Mouse (Mus musculus) lung, postnatal 10 days (tissue): ENCODE data around the gene Btnl10.

Experiments
- DNase-seq: peaks from one replicate; pipeline ENCODE4 v3.0.0; 2021

Gene Btnl10

DNA sequence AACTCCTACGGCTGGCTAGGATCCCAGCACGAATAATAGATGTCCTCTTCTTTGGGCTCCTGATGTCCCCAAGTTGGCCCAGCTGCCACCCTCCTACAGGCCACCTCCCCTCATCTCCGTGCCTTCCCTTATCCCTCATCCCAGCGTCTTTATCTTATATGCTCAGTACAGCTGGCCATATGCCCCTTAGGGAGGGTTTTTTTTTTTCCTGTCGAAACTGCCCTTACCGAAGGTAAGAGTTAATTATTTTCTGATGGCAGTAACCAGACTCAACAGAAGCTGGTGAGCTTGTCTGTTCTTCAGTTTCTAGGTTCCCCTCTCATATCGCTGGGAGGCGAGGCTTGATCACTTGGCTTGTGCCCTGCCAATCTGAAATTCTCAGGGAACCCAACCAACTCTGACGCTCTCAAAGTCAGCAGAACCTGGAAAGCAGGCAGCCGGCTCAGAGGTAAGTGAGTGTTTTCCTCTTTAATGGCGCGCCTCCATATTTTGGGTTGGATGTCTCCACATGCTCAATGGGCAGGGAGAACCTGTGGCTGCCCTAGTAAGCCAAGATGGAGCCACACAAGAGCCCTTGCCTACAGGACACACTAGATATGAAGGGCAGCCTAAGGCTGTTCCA lies at the start of gene Btnl10:
Gene Btnl10, plus strand, starts transcription at position 164 of the 622 bp plus-strand sequence.
- DNase-seq: no peak

DNA sequence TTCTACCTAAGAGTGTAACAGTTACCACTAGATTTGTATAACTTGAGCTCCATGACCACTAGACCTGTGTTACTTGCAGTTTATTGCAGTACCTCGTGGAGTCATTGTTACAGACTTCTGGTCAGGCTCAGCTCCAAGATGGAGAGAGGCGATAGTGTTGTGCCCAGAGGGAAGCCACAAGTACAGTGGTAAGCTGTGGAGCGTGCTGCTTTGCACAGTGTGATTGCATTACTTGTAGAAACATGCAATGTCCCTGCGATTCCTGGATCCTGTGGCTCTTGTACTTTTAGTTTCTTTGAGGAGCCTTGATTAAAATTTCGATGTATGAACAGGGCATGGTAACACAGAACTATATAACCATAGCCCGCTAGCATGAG lies 49.8 kb upstream of the Btnl10 start:
- no peak for DNase-seq

DNA sequence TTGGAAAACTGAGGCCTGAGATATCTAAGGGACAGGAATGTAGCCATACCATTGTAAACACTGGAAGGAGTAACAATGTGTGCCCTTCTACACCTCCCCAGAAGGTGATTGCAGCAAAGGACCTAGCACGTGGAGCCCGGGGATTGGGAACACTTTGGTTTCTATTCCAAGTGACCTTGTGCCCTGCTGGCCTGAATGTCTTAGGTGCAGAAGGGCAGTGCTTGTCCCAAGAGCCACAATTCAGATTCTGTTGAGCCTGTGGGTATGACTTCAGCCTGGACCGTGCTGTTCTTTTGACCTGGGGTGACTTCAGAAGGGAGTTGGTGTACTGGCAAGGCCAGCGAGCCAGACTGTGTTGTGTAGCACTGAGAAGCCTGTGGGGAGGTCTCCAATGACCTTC lies 46.7 kb upstream of the Btnl10 start:
- DNase-seq: no peak

DNA sequence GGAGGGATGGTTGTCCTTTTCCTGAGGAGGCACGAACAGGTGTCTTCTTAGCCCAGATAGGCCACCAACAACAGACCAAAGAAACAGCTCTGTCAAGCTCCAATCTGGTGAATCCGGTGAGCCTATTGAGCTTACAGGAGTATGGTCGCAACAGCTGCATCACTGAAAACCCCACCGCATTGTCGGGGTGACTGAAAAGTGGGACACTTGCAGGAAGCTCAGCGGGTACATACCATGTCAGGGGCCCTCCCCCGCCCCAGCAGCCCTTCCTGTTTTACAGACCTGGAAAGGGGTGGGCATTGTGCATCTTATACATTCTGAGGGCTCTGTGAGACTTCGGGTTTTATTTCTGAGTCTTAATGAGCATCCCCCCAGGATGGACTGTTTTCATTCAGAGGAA lies 34.0 kb upstream of the Btnl10 start:
- DNase-seq: no peak

DNA sequence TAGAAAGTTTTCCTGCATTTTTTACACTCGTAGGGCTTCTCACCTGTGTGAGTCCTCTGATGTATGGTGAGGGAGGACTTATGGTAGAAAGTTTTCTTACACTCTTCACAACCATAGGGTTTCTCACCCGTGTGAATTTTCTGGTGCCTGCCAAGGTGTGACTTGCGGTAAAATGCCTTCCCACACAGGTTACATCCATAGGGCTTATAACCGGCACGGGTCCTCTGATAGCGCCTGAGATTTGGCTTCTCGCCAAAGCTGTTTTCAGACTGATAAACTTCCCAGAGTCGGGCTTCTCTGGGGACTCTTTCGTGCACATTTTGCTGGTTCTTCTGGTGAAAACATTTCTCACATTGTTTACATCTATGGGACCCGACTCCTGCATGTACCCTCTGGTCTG lies 27.2 kb upstream of the Btnl10 start:
- DNase-seq: no peak

DNA sequence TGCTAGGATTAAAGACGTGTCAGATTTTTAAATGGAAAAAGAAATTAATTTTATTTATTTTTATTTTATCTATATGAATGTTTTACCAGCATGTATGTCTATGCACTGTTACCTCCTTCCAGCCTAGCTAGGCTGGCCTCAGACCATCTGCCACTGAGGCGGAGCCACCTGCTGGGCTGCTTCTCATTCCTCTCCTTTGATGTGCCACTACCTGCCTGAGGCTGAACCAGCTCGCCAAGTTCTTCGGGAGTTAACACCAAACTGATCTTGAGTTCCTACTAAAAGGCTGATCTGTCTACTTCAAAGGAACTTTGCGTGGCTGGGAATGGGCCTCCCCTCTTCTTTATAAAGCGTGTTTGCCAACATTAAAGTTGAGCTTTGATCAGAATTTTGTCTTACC lies 23.3 kb upstream of the Btnl10 start:
- no peak for DNase-seq

DNA sequence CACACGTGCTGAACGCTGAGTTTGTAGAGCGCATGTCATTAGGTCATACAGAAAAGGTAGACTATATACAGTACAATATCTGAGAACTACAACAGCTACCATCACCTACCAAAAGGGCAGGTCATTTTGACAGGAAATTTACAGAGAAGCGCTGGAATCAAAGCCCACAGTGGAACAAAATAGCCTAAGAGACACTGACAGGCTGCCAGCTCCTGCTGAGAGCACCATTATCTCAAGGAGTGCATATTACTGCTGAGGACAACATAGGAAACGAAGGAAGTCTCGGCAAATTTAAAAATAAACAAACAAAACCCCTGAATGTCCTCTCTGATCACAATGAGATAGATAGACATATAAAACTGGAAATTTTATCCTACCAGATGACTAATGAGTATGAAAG lies 20.2 kb upstream of the Btnl10 start:
- DNase-seq: peak; percentile 48

DNA sequence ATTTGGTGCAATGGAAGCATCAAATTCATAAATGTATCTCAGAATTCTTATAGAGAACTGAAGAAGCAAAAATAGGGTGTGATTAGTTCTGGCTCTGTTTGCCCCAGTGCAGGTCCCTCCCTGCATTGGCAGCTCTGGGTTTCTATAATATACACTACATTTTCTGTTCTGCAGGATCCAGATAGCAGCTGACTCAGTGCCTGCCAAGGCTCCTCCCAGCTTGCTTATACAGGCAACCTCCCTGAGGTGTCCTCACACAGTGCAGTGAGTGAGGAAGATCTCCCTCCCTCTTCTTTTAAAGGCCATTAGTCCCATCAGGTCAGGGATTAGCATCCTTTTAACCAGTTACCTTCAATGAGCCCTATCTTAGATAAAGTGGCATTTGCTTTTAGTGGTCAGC lies 16.6 kb upstream of the Btnl10 start:
- no peak for DNase-seq

DNA sequence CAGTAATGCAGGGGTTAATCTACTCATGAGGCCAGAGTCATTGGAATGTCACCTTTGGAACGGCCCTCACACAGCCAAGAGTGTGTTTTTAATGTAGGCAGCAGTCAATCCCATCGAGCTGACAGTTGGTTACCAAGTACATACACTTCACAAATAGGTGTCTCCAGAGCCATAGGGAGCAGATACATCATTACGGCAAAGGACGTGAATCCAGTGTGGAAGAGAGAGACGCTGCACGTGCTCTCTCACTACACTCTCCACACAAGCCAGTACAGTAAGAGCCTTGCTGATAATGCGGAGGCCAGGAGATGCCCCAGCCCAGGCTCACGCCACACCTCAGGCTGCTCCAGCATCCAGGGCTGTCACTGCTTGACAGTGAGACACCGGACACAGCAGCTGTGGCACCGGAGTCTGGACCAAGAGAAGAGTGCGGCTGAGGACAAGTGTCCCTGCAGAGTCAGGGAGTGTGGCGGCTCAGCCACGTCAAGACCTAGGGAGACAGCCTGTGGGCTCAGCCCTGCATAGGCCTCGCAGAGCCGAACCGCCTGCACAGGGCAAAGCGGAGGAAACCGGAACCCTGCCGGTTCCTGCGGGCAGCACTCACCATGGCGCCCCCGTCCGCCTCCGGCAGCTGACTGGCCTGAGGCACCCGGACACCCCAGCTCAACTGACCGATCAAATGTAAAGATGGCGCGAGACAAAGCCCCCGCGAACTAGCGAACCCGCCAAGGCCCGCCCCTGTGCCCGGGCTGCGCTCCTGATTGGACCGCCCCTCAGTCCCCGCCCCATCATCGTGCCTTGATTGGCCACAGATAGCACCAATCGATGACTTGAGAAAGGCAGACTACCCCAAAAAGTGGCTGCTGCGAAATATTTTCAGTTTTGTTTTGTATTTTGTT lies 13.9 kb upstream of the Btnl10 start, which contains the start of gene Zfp39:
Gene Zfp39, minus strand, starts transcription at position 715 of the 899 bp plus-strand sequence.
- peak; percentile 98 for DNase-seq

DNA sequence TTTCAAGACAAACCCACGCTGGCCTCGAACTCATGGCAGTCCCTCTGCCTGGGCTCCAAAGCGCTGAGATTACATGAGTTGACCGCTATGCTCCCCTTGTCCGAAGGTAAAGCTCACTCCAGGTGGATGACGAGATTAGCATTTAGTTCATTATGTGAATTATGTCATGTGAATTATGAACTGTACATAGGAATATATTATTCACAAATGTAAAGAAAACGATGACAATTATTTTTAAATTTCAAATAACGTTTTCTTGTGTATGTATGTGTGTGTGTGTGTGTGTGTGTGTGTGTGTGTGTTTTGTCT lies 13.3 kb upstream of the Btnl10 start:
- no peak for DNase-seq

DNA sequence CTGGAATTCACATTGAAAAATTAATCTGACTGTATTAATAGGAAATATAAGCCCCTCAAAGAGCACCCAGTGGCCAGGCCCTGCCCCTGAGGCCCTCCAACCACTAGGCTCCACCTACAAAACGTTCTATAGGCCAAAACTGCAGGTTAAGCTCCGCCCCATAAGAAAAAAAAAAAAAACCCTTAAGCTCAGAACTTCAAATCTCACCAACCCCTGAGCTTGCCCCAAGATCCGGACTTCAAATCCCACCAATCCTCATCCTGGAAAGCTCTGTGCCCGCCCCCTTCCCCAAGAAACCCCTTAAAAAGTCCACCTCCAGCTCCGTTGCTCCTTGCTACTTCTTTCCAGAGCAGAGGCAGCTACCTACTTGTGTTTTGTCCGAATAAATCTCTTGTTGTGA lies 12.9 kb upstream of the Btnl10 start:
- DNase-seq: peak; percentile 61

DNA sequence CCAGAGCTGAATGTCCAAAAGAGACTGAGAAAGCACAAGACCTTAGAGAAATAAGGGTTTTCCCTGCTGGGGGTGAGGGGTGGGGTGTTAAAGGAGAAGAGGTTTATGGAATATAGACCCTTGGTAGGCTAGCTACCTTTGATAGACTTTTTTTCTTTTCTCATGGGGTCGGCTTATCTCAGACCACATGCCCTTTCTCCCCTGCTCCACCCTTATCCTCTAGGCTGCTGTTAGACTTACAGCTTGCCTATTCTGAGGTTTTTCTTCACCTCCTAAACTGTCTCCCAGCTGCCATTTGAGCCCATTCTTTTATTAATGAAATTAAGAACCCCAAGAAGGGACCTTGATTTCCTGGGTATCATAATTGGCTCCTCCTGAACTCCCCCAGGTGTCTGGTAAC lies 3.9 kb upstream of the Btnl10 start:
- no peak for DNase-seq

DNA sequence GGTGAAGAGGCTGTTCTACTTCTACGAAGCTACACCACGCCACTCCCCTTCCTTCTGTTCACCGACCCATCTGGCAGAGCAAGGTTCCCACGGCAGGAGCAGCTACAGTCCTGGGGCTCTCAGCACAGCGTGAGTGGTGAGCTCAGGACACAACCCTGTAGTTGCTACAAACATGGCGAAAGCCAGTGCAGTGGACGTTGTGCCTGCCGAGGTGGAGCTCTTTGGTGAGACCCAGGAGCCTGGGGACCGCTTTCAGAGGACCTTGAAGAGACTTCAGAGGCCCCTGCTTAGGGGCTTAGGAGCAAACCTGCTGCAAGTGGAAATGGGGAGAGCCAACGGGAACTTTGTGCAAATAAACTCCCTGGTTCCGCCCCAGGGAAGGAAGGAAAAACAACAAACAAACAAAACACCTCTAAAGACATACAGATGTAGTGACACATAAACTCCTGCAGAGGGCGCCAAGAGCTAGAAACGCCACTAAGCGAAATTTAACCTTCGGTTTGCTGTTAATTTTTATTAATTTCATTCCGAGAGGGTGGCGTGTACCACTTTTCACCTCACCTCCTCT lies 3.2 kb upstream of the Btnl10 start:
- peak; percentile 40 for DNase-seq

DNA sequence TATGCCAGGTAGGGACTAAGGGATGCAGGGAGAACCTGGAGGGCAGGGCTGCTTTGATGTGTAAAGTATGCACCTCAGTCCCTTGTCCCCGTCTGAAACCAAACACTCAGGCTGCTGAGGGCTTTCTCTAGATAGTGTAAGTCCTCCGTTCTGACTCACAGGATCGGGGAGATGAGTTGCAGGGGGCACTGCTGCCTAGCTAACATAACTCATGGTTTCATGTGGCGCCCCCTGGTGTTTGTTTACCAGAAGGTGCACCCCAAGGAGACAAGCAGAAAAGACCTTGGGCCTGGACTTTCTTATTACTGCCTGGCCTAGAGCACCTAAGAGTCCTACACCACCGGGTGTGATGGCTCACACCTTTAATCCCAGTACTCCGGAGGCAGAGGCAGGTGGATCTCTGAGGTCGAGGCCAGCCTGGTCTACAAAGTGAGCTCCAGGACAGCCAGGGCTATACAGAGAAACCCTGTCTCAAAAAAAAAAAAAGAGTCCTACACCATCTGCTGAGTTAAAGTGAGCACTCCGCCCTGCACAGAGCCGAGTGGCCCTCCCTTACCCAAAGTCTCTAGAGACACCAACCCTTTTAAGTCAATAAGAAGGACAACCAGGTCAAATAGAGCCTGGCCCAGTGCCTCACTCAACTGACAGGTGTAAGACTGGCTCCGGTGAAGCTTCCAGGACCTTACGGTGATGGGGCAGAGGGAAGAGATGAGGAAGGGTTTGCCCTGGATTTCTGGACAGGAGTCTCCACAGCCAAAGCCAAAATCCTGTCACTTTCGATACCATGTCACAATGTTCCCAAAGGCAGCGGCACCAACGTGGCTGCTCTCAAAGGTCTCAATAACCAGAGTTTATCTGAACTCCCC lies 596 bp upstream of the Btnl10 start:
- peak; percentile 73 for DNase-seq

DNA sequence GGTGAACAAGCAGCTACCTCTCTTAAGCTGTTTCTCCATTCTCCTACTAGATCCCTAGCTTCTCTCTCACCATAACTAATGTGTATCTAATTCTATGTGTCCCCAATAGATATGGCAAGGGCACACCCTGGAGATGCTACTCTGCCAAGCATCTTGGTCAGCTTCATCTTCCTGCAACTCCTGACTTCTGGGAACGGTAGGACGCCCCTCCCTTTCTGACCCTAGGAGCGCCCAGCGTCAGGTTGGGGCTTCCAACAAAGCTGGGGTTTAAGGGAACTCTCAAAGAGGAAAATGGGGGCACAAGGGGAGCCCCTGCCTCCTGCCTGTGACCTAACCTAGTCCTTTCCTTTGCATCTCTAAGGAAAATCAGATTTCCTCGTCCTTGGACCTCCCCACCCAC lies 1.1 kb downstream of the Btnl10 start:
- no peak for DNase-seq

DNA sequence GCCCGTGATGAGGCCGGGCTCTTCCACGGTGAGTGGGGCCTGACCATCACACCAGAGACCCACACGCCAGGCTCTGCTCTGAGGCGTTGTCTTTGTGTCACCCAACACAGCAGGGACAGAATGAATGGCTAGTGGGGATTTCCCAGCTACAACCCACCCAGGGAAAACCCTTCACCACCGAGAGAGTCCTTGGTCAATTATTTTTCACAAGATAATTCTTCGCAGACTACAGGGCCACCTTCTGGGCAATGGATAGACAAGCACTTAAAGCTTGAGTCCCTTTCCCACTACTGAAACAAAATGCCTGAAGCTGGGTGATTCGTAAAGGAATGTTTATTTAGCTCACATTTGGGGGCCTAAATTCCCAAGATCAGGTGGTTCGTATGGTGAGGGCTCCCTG lies 4.7 kb downstream of the Btnl10 start:
- DNase-seq: no peak

DNA sequence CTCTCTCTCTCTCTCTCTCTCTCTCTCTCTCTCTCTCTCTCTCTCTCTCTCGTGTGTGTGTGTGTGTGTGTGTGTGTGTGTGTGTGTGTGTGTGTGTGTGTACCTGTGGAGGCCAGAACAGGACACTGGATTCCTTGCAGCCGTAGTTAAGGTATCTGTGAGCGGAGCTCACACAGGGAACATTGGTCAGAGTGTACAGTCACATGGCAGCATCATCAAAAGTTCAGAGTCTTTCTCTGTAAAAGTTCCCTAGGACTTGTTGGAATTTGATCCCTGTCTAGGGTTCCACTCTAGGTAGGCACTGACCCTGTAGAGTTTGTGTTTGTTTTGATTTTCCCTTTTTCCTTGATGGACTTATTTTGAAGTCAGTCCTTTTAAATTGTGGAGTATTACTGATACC lies 8.9 kb downstream of the Btnl10 start:
- DNase-seq: no peak

DNA sequence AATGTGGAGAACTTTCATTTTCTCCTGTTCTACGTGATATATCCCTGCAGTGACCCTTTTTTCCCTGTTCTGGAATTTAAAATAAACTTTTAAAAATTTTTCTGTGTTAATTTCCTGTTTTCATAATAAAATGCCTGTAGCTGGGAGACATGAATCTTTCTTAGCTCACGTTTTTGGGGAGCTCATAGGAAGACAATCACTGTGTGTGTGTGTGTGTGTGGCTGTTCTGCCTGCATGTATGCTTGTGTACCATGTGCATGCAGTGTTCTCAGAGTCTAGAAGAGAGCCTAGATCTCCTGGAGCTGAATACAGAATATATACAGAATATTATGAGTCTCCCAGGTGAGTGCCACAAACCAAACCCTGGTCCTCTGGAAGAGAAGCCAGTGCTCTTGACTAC lies 9.3 kb downstream of the Btnl10 start:
- DNase-seq: no peak

DNA sequence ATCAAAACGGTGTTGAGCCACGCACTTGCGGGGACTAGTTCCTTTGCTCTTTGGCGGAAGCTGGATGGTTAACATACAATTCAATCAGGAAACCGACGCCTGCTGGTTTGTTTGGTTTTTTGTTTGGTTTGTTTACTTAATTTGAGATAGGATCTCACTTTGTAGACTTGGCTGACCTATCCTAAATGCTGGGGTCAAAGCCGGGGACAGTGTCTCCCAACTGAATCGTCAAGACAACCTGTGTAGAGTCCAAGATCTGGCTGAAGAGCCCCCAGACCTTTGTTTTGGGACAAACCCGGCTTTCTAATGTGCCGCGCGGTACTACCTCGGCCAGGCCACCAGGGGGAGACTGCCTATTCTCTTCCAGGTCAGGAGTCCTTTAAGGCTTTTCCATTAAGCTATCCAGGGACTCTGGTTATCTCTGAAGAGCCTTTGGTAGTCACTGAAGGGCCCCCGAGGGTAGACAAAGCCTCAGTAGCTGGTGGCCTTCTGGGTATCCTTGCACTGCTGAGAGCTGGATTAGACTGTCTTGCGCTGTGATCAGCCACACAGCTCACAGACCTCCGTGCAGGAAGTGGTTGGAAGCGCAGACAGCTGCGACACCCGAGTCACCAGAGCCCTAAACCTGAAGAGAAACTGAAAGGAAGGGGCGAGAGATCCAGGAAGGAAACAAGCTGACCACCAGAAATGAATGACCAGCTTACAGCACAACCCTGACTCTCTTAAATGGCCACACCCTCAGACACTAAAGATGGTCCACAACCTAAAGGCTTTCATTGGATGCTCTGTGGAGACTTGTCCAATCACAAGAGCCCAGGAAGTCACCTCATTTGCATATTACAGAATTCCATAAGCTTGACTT lies 10.3 kb downstream of the Btnl10 start:
- peak; percentile 74 for DNase-seq

DNA sequence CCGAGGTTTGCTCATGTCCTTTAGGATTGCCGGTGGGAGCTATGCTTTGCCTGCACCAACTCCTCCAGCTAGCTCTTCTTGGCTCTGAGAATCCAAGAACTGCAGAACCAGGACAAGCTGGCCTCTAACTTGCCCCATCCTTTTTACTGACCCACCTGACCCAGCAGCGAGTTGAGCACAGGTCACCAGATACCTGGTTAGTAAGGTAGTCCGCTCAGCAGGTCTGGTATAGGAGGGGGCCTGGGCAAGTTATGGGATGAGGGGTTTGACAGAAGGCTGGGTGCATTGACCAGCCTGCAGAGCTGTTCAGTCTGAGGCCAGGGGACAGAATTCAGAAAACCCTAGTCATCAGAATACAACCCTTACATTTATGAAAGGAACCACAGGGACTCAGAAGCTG lies 11.3 kb downstream of the Btnl10 start:
- no peak for DNase-seq

DNA sequence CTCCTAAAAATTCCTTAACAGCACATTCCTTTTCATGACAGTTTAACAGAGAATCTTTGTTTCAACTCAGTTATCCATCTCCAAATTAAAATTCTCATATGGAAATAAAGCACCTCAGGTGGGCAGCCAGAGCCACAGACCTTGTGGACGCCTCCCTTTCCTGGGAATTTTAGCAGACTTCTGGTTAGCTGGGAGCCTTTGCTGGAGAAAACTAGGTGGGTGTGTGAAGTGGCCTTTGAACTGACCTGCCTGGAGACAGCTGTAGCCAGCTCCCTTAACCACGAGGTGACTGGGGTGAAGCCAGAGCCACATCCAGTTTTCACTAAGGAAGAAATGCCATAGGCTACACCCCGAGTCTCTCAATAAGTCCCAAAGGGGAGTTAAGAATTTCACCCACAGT lies 11.9 kb downstream of the Btnl10 start:
- DNase-seq: no peak

DNA sequence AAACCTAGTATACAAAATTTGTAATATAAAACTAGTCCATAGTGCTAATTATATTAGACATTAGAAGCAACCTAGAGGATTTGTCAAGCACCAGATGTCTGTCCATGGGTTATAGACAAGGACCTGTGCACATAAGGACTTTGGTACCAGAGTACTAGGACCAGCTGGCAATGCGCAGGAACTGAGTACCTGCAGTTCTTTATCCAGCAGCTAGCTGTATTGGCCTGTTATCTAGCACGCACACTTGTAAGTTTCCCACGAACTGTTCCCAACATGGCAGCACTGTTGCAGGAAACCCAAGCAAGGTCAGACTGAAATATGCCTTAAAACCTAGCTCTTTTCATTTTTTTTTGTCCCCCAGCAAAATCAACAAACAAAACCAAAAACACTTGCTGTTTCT lies 12.5 kb downstream of the Btnl10 start:
- DNase-seq: no peak
